Mouse (Mus musculus): ENCODE measurements around the gene E2f8.

DNA sequence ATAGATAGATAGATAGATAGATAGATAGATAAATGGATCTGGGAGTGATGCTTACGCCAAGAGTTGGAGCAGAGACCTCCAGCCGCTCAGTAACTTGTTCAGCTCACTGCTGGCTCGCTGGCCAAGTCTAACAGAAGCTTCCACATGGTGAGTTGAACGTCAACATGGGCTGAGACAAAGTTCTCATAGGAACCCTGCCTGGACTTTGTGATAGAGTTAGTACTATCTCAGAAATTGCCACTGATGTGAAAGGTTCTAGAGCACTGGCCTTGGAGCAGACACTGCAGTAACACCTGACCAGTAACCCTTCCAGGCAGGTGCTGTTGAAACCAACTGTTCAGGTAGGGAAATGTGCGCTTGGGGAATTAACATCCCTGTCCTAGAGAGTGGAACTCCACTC, 37.9 kb downstream of the E2f8 start:
- TF ChIP-seq POLR2A (IDR thresholded peaks at IDR 0.05; ENCODE audit: low read depth, low read length): no peak
- no peak for TF ChIP-seq CTCF (IDR thresholded peaks at IDR 0.05; ENCODE audit: extremely low read depth, insufficient read length, insufficient replicate concordance, low read depth, low read length)
